Mouse (Mus musculus) C2C12 (cell line): Measurements from ENCODE around the gene Alpk1.

Experiments used
- CEBPB ChIP-seq: IDR thresholded peaks from one replicate; pipeline ENCODE4 v1.6.1; 2011; ENCODE audit warnings: low read depth, mild to moderate bottlenecking, control low read depth, moderate library complexity
- CTCF ChIP-seq: IDR thresholded peaks from one replicate; pipeline ENCODE4 v1.5.1; 2011; ENCODE audit not compliant: control insufficient read depth, insufficient read depth, insufficient read length
- FOSL1 ChIP-seq: IDR thresholded peaks from one replicate; pipeline ENCODE4 v1.8.0; 2011; ENCODE audit warnings: mild to moderate bottlenecking, low read length; ENCODE audit not compliant: poor library complexity, insufficient read depth, severe bottlenecking
- MAX ChIP-seq: IDR thresholded peaks from one replicate; pipeline ENCODE4 v1.6.1; 2011; ENCODE audit warnings: mild to moderate bottlenecking, control low read depth
- MYOD1 ChIP-seq: IDR thresholded peaks from one replicate; pipeline ENCODE4 v1.6.1; 2011; ENCODE audit warnings: low read depth; ENCODE audit not compliant: control insufficient read depth, insufficient read length
- MYOG ChIP-seq: IDR thresholded peaks from one replicate; pipeline ENCODE4 v1.6.1; 2011; ENCODE audit not compliant: control insufficient read depth, insufficient read length; ENCODE audit errors: extremely low read depth
- USF1 ChIP-seq: IDR thresholded peaks from one replicate; pipeline ENCODE4 v1.6.1; 2011; ENCODE audit warnings: low read depth, mild to moderate bottlenecking, control low read depth, moderate library complexity

GRCm38 (mm10) chr3:127763076-127763612 is 17.2 kb downstream of the Alpk1 start:
- TF ChIP-seq MYOG = no peak
- TF ChIP-seq USF1 = no peak
- no peak for TF ChIP-seq MYOD1
- TF ChIP-seq CTCF = no peak
- no peak for TF ChIP-seq MAX
- TF ChIP-seq CEBPB = no peak
- no peak for TF ChIP-seq FOSL1
